Mouse (Mus musculus) intestine, embryonic 14.5 days (tissue): ENCODE data around the gene Prss33. TPM values are rescaled to one million over a fixed set of nuclear protein-coding genes. Genes with fewer than 3 reads are reported as not detected.

Source experiments
- ATAC-seq: fragments of 200-750 bp; cut with Nextera tagmentation; replicated peaks from 2 replicates; pipeline ENCODE4 v1.8.0; 2017; ENCODE audit warnings: low read depth, moderate number of reproducible peaks, moderate TSS enrichment, moderate library complexity; ENCODE audit not compliant: low FRiP score, low TSS enrichment
- DNase-seq: peaks from one replicate; pipeline ENCODE4 v3.0.0-alpha.2; 2018; ENCODE audit warnings: low spot score
- H3K27ac ChIP-seq: fragments of 300-500 bp; sonication (generic); 2 replicates; pipeline ENCODE4 v1.5.1; 2014; ENCODE audit warnings: low read depth, mild to moderate bottlenecking, control low read depth
- H3K27me3 ChIP-seq: fragments of 300-500 bp; sonication (generic); replicated peaks from 2 replicates; pipeline ENCODE4 v1.6.1; 2014; ENCODE audit warnings: low read length, control low read depth; ENCODE audit not compliant: control insufficient read depth, insufficient read depth
- H3K36me3 ChIP-seq: fragments of 300-500 bp; sonication (generic); 2 replicates; pipeline ENCODE4 v1.6.1; 2014; ENCODE audit warnings: low read length, control low read depth; ENCODE audit not compliant: control insufficient read depth, insufficient read depth
- H3K4me1 ChIP-seq: fragments of 300-500 bp; sonication (generic); replicated peaks from 2 replicates; pipeline ENCODE4 v1.6.1; 2014; ENCODE audit warnings: low read length, control low read depth, mixed read lengths; ENCODE audit not compliant: control insufficient read depth, insufficient read depth
- H3K4me2 ChIP-seq: fragments of 300-500 bp; sonication (generic); 2 replicates; pipeline ENCODE4 v1.6.1; 2014; ENCODE audit warnings: low read length
- H3K4me3 ChIP-seq: fragments of 300-500 bp; sonication (generic); 2 replicates; pipeline ENCODE4 v1.5.1; 2014; ENCODE audit warnings: low read depth, low read length, control low read depth, mixed read lengths
- H3K9ac ChIP-seq: fragments of 300-500 bp; sonication (generic); 2 replicates; pipeline ENCODE4 v1.6.1; 2014; ENCODE audit warnings: mild to moderate bottlenecking, low read length
- H3K9me3 ChIP-seq: fragments of 300-500 bp; sonication (generic); 2 replicates; pipeline ENCODE4 v1.6.1; 2016; ENCODE audit warnings: low read length, control low read depth; ENCODE audit not compliant: control insufficient read depth
- WGBS: fragments of 180-500 bp; shearing (Covaris S2); extraction: QIAGEN DNeasy Blood & Tissue Kit; methylation state at CpG from one replicate; pipeline ENCODE4 v1.1.7; 2014; 5-methylcytosine and 5-hydroxymethylcytosine counted together
- polyA plus RNA-seq: library from polyadenylated mRNA; unstranded; fragments of >200 nt; fragmentation: Nextera tagmentation; extraction: Ambion mirVana; gene quantifications from 2 replicates; pipeline ENCODE4 v1.2.1, GENCODE M21; 2014

Gene Prss33
- polyA plus RNA-seq, 1 experiment from 2014 or later: 0.26 TPM

- H3K9ac ChIP-seq: peak overlapping the region; percentile 98
- DNase-seq: peak; percentile 93
- ATAC-seq: peak; percentile 98
- no peaks in the 10 kb centered on the region for H3K27me3 ChIP-seq
- no peaks in the 10 kb centered on the region for H3K9me3 ChIP-seq
- peak overlapping the region; percentile 95 for H3K27ac ChIP-seq
- H3K36me3 ChIP-seq: peaks cover 13% of the 10 kb centered on the region
- WGBS: under 1% methylated on average over 57 of the region's 60 CpGs
- peak overlapping the region; percentile 87 for H3K4me2 ChIP-seq
- peak overlapping the region; percentile 99 for H3K4me3 ChIP-seq
- peaks cover 20% of the 10 kb centered on the region for H3K4me1 ChIP-seq
Observed at GRCm38 (mm10) chr17:23802746-23803365, 33.0 kb downstream of the Prss33 start.

GRCm38 (mm10) chr17:23801627-23802026 is 34.2 kb downstream of the Prss33 start:
- H3K36me3 ChIP-seq: 0 out of 2 replicates have a peak, but pooled peaks cover under 1% of the 10 kb centered on the region
- H3K4me2 ChIP-seq: no peak overlapping the region
- H3K4me1 ChIP-seq: peaks cover 16% of the 10 kb centered on the region
- H3K4me3 ChIP-seq: no peak overlapping the region
- DNase-seq: no peak
- no peaks in the 10 kb centered on the region for H3K27me3 ChIP-seq
- H3K9ac ChIP-seq: no peak overlapping the region
- no peak for ATAC-seq
- 95% methylated on average over 10 of the region's 10 CpGs for WGBS
- no peak overlapping the region for H3K27ac ChIP-seq
- no peaks in the 10 kb centered on the region for H3K9me3 ChIP-seq

GRCm38 (mm10) chr17:23797316-23797715 is 38.5 kb downstream of the Prss33 start:
- Histone ChIP-seq H3K9me3 (no peaks in the 10 kb centered on the region), H3K27me3 (no peaks in the 10 kb centered on the region), H3K27ac (no peak overlapping the region), H3K9ac (no peak overlapping the region), H3K36me3 (no peaks in the 10 kb centered on the region), H3K4me3 (no peak overlapping the region), H3K4me2 (no peak overlapping the region), H3K4me1 (no peaks in the 10 kb centered on the region)
- ATAC-seq: no peak
- WGBS: 80% methylated on average over 7 of the region's 7 CpGs
- no peak for DNase-seq

- Histone ChIP-seq H3K4me1 (peaks cover 5% of the 10 kb centered on the region), H3K27me3 (no peaks in the 10 kb centered on the region), H3K4me2 (no peak overlapping the region), H3K27ac (no peak overlapping the region), H3K9ac (no peak overlapping the region), H3K9me3 (no peaks in the 10 kb centered on the region), H3K4me3 (no peak overlapping the region), H3K36me3 (no peaks in the 10 kb centered on the region)
- 94% methylated on average over 8 of the region's 8 CpGs for WGBS
- DNase-seq (no peak), ATAC-seq (no peak)
Observed at GRCm38 (mm10) chr17:23795323-23795722, 40.5 kb downstream of the Prss33 start.

- H3K4me1 ChIP-seq: peaks cover 11% of the 10 kb centered on the region
- H3K9me3 ChIP-seq: no peaks in the 10 kb centered on the region
- no peak for DNase-seq
- no peaks in the 10 kb centered on the region for H3K27me3 ChIP-seq
- H3K27ac ChIP-seq: no peak overlapping the region
- H3K4me3 ChIP-seq: no peak overlapping the region
- no peaks in the 10 kb centered on the region for H3K36me3 ChIP-seq
- ATAC-seq: peak; percentile 16; the same call in 1 of the 2 replicates
- no peak overlapping the region; the same call in 1 of the 2 replicates for H3K9ac ChIP-seq
- H3K4me2 ChIP-seq: peak overlapping the region; percentile 83
- 60% methylated on average over 2 of the region's 2 CpGs for WGBS
Observed at GRCm38 (mm10) chr17:23791079-23791357, 44.8 kb downstream of the Prss33 start.

GRCm38 (mm10) chr17:23790269-23791078 is 45.4 kb downstream of the Prss33 start, which contains the start of gene Srrm2:
Gene Srrm2 (plus strand): TSS chr17:23790532.
- ATAC-seq (0 out of 2 replicates have a peak, but pooled peaks have one; percentile 14), DNase-seq (peak; percentile 83)
- peak within 1 kb of the TSS; percentile 86 for H3K27ac ChIP-seq

GRCm38 (mm10) chr17:23789749-23790268 is 46.0 kb downstream of the Prss33 start:
- Histone ChIP-seq H3K9ac (peak overlapping the region; percentile 67; the same call in 1 of the 2 replicates), H3K4me3 (peak overlapping the region; percentile 48), H3K27ac (no peak overlapping the region), H3K36me3 (no peaks in the 10 kb centered on the region), H3K9me3 (no peaks in the 10 kb centered on the region), H3K4me2 (peak overlapping the region; percentile 83), H3K27me3 (no peaks in the 10 kb centered on the region), H3K4me1 (peaks cover 11% of the 10 kb centered on the region)
- DNase-seq (no peak), ATAC-seq (no peak)
- 32% methylated on average over 8 of the region's 8 CpGs for WGBS

More at GRCm38 (mm10) chr17:23790269-23791078, 45.4 kb downstream of the Prss33 start, which contains the start of gene Srrm2:
- WGBS: 2% methylated on average over 29 of the region's 29 CpGs
- peak within 1 kb of the TSS; percentile 67 for H3K9ac ChIP-seq
- H3K4me3 ChIP-seq: peak within 1 kb of the TSS; percentile 48
- H3K9me3 ChIP-seq: no peaks in the 10 kb centered on the region
- peaks cover 11% of the 10 kb centered on the region for H3K4me1 ChIP-seq
- peak within 1 kb of the TSS; percentile 83 for H3K4me2 ChIP-seq
- no peaks in the 10 kb centered on the region for H3K27me3 ChIP-seq
- no peaks in the 10 kb centered on the region for H3K36me3 ChIP-seq

GRCm38 (mm10) chr17:23788973-23789372 is 46.9 kb downstream of the Prss33 start:
- WGBS: 88% methylated on average over 4 of the region's 4 CpGs
- Histone ChIP-seq H3K4me3 (no peak overlapping the region), H3K27ac (no peak overlapping the region), H3K9ac (no peak overlapping the region), H3K4me1 (peaks cover 11% of the 10 kb centered on the region), H3K27me3 (no peaks in the 10 kb centered on the region), H3K4me2 (no peak overlapping the region), H3K36me3 (no peaks in the 10 kb centered on the region), H3K9me3 (no peaks in the 10 kb centered on the region)
- ATAC-seq (no peak), DNase-seq (no peak)
